Comparison of ENCODE assay signal across 16 mouse cellular contexts in the genomic region with DNA sequence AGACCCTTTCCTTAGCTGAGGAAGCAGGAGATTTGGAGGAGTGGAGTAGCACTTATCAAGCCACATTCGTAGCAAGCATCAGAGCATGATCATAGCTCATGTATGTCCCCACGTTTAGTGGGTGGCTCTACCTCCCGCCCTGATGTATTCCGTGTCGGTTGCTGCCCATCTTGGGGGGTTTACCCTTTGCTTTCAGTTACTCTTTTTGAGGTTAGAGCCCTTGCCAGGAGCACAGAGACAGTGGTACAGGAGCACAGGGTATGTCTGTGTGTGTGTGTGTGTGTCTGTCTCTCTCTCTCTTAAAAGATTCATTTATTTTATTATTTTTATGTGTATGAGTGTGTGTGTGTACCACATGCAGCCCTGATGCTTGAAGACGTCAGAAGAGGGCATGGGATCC. TPM values are rescaled to one million over a fixed set of nuclear protein-coding genes. Genes with fewer than 3 reads are reported as not detected.
DNase-seq lines count a peak whose midpoint lies in the region; ATAC-seq lines count a peak whose summit lies in the region.
"Had no signal": no experiment of that assay in that cellular context is flagged by ENCODE, and none has a peak within 500 bp of the region (broad histone marks: within the 10 kb centered on the region; RNA-seq: fewer than 3 reads in every experiment).

No protein-coding gene starts in this region.

- ATAC-seq in forebrain, embryonic 12.5 days (ENCODE audit: low FRiP score): no peak
- ATAC-seq in hindbrain, embryonic 13.5 days (ENCODE audit: low FRiP score): no peak
- ATAC-seq in liver, embryonic 13.5 days (ENCODE audit: low read depth): no peak
- ATAC-seq: forebrain, embryonic 14.5 days; inflammation-experienced regulatory T-cells, adult 6 months; midbrain, embryonic 13.5 days had no signal

- peaks cover 6% of the 10 kb centered on the region for H3K27me3 ChIP-seq in forebrain, embryonic 10.5 days (ENCODE audit: poor library complexity, severe bottlenecking)
- H3K27me3 ChIP-seq in forebrain, embryonic 12.5 days: no peaks in the 10 kb centered on the region
- H3K27me3 ChIP-seq in hindbrain, embryonic 13.5 days: peaks cover 20% of the 10 kb centered on the region; the same call in 1 of the 2 replicates
- peaks cover 12% of the 10 kb centered on the region for H3K27me3 ChIP-seq in hindbrain, embryonic 10.5 days (ENCODE audit: insufficient read depth, poor library complexity, severe bottlenecking)
- H3K27me3 ChIP-seq in liver, embryonic 13.5 days: no peaks in the 10 kb centered on the region
- H3K27me3 ChIP-seq in midbrain, embryonic 10.5 days (ENCODE audit: low read depth, poor library complexity, severe bottlenecking): peaks cover 43% of the 10 kb centered on the region

- H3K4me1 ChIP-seq in forebrain, embryonic 10.5 days: peaks cover 49% of the 10 kb centered on the region
- H3K4me1 ChIP-seq in forebrain, embryonic 12.5 days: peaks cover 25% of the 10 kb centered on the region
- H3K4me1 ChIP-seq in hindbrain, embryonic 13.5 days (replicated peaks): peaks cover 20% of the 10 kb centered on the region
- peaks cover 39% of the 10 kb centered on the region for H3K4me1 ChIP-seq in hindbrain, embryonic 10.5 days (replicated peaks)
- H3K4me1 ChIP-seq in liver, embryonic 13.5 days (replicated peaks): peaks cover 60% of the 10 kb centered on the region
- H3K4me1 ChIP-seq in midbrain, embryonic 10.5 days: peaks cover 37% of the 10 kb centered on the region

- H3K9me3 ChIP-seq in forebrain, embryonic 10.5 days: no peaks in the 10 kb centered on the region
- H3K9me3 ChIP-seq in forebrain, embryonic 12.5 days: no peaks in the 10 kb centered on the region
- no peaks in the 10 kb centered on the region for H3K9me3 ChIP-seq in hindbrain, embryonic 13.5 days
- no peaks in the 10 kb centered on the region for H3K9me3 ChIP-seq in hindbrain, embryonic 10.5 days
- H3K9me3 ChIP-seq in liver, embryonic 13.5 days (replicated peaks): no peaks in the 10 kb centered on the region
- no peaks in the 10 kb centered on the region for H3K9me3 ChIP-seq in midbrain, embryonic 10.5 days (replicated peaks)
- H3K9me3 ChIP-seq: midbrain, embryonic 13.5 days had no signal

- H3K4me3 ChIP-seq in forebrain, embryonic 10.5 days: peak overlapping the region; percentile 62; the same call in 1 of the 2 replicates
- H3K4me3 ChIP-seq in forebrain, embryonic 12.5 days (replicated peaks): no peak overlapping the region
- no peak overlapping the region for H3K4me3 ChIP-seq in hindbrain, embryonic 13.5 days
- H3K4me3 ChIP-seq in hindbrain, embryonic 10.5 days: no peak overlapping the region
- H3K4me3 ChIP-seq in liver, embryonic 13.5 days (replicated peaks): peak overlapping the region; percentile 69
- H3K4me3 ChIP-seq in midbrain, embryonic 10.5 days: no peak overlapping the region
- H3K4me3 ChIP-seq: midbrain, embryonic 13.5 days had no signal

- H3K4me2 ChIP-seq in forebrain, embryonic 12.5 days: no peak overlapping the region
- H3K4me2 ChIP-seq in hindbrain, embryonic 13.5 days: 0 out of 2 replicates have a peak overlapping the region, but pooled peaks have one; percentile 87
- peak overlapping the region; percentile 87 for H3K4me2 ChIP-seq in liver, embryonic 13.5 days

- no peak for DNase-seq in forebrain, embryonic 10.5 days (ENCODE audit: extremely low spot score, low spot score)
- no peak for DNase-seq in hindbrain, embryonic 10.5 days (ENCODE audit: low spot score)
- DNase-seq in A20 (ENCODE audit: low read depth, low spot score): peak; percentile 59
- DNase-seq in liver, embryonic 13.5 days: no peak
- DNase-seq in left cerebral cortex, postnatal 10 days (ENCODE audit: extremely low spot score in 1 of 2, low spot score in 2 of 2): no peak
- no peak for DNase-seq in midbrain, embryonic 10.5 days (ENCODE audit: low spot score)
- DNase-seq: adrenal gland, adult 2 months; kidney, postnatal 14 days; layer of hippocampus, adult 9-11 months; right cerebral cortex, postnatal 25 days; thymus, postnatal 25 days had no signal

- WGBS in forebrain, embryonic 10.5 days: 88% methylated on average over 6 of the region's 6 CpGs
- WGBS in forebrain, embryonic 12.5 days: 91% methylated on average over 6 of the region's 6 CpGs
- WGBS in hindbrain, embryonic 13.5 days: 87% methylated on average over 6 of the region's 6 CpGs
- 87% methylated on average over 6 of the region's 6 CpGs for WGBS in hindbrain, embryonic 10.5 days
- WGBS in liver, embryonic 13.5 days (ENCODE audit: insufficient replicate concordance): 59% methylated on average over 6 of the region's 6 CpGs
- WGBS in midbrain, embryonic 10.5 days: 92% methylated on average over 6 of the region's 6 CpGs

- intact Hi-C loops in left cerebral cortex, postnatal 10 days (cut with DNase I): loop anchor here (10.0 kb wide), 1 partner anchor 708 kb away; no protein-coding TSS in a partner anchor

- H3K9ac ChIP-seq in forebrain, embryonic 12.5 days: no peak overlapping the region
- H3K9ac ChIP-seq in hindbrain, embryonic 13.5 days: no peak overlapping the region
- peak overlapping the region; percentile 76 for H3K9ac ChIP-seq in liver, embryonic 13.5 days

- peaks cover 25% of the 10 kb centered on the region for H3K36me3 ChIP-seq in forebrain, embryonic 10.5 days (replicated peaks)
- no peaks in the 10 kb centered on the region for H3K36me3 ChIP-seq in forebrain, embryonic 12.5 days (replicated peaks)
- H3K36me3 ChIP-seq in hindbrain, embryonic 13.5 days: no peaks in the 10 kb centered on the region
- peaks cover 23% of the 10 kb centered on the region for H3K36me3 ChIP-seq in hindbrain, embryonic 10.5 days
- H3K36me3 ChIP-seq in liver, embryonic 13.5 days: peaks cover 37% of the 10 kb centered on the region
- H3K36me3 ChIP-seq in midbrain, embryonic 10.5 days: peaks cover 8% of the 10 kb centered on the region
- H3K36me3 ChIP-seq: midbrain, embryonic 13.5 days had no signal

- no peak overlapping the region for H3K27ac ChIP-seq in forebrain, embryonic 10.5 days
- H3K27ac ChIP-seq in forebrain, embryonic 12.5 days: no peak overlapping the region
- no peak overlapping the region for H3K27ac ChIP-seq in hindbrain, embryonic 13.5 days
- no peak overlapping the region for H3K27ac ChIP-seq in hindbrain, embryonic 10.5 days
- H3K27ac ChIP-seq in liver, embryonic 13.5 days: no peak overlapping the region
- H3K27ac ChIP-seq in midbrain, embryonic 10.5 days (replicated peaks): no peak overlapping the region
- H3K27ac ChIP-seq: midbrain, embryonic 13.5 days had no signal

RNA-seq across cellular contexts. Expression of gene Khk, which starts 1.9 kb away (rescaled TPM):
- polyA plus RNA-seq in forebrain, embryonic 10.5 days (2016; fragmentation: Nextera tagmentation; extraction: Ambion mirVana): 7.8 and 8.9 TPM in 2 replicates
- 4.7 and 7.7 TPM in 2 replicates for polyA plus RNA-seq in forebrain, embryonic 12.5 days (2016; fragmentation: Nextera tagmentation; extraction: Ambion mirVana)
- polyA plus RNA-seq in hindbrain, embryonic 13.5 days (2015; fragmentation: Nextera tagmentation; extraction: Ambion mirVana): 8.7 and 9.1 TPM in 2 replicates
- 7.2 and 8.0 TPM in 2 replicates for polyA plus RNA-seq in hindbrain, embryonic 10.5 days (2016; fragmentation: Nextera tagmentation; extraction: Ambion mirVana)
- 33.9 and 37.6 TPM in 2 replicates for polyA plus RNA-seq in liver, embryonic 13.5 days (2015; fragmentation: Nextera tagmentation; extraction: Ambion mirVana)
- 1 to 10 TPM; 7.3 to 8.0 TPM for total RNA-seq in left cerebral cortex, postnatal 10 days (2021)
- polyA plus RNA-seq in midbrain, embryonic 10.5 days (2016; fragmentation: Nextera tagmentation; extraction: Ambion mirVana): 7.5 and 9.7 TPM in 2 replicates

RNA-seq across cellular contexts. Expression of gene Emilin1, which starts 9.9 kb away (rescaled TPM):
- polyA plus RNA-seq in forebrain, embryonic 10.5 days (2016; fragmentation: Nextera tagmentation; extraction: Ambion mirVana): 78.2 and 78.3 TPM in 2 replicates
- polyA plus RNA-seq in forebrain, embryonic 12.5 days (2016; fragmentation: Nextera tagmentation; extraction: Ambion mirVana): 39.1 and 52.4 TPM in 2 replicates
- 23.6 and 30.2 TPM in 2 replicates for polyA plus RNA-seq in hindbrain, embryonic 13.5 days (2015; fragmentation: Nextera tagmentation; extraction: Ambion mirVana)
- polyA plus RNA-seq in hindbrain, embryonic 10.5 days (2016; fragmentation: Nextera tagmentation; extraction: Ambion mirVana): 85.1 and 87.4 TPM in 2 replicates
- 41.6 and 42.7 TPM in 2 replicates for polyA plus RNA-seq in liver, embryonic 13.5 days (2015; fragmentation: Nextera tagmentation; extraction: Ambion mirVana)
- 1 to 10 TPM; 5.1 to 5.5 TPM for total RNA-seq in left cerebral cortex, postnatal 10 days (2021)
- polyA plus RNA-seq in midbrain, embryonic 10.5 days (2016; fragmentation: Nextera tagmentation; extraction: Ambion mirVana): 61.8 and 67.4 TPM in 2 replicates

RNA-seq across cellular contexts. Expression of gene Ost4, which starts 15.5 kb away (rescaled TPM):
- 392 and 397 TPM in 2 replicates for polyA plus RNA-seq in forebrain, embryonic 10.5 days (2016; fragmentation: Nextera tagmentation; extraction: Ambion mirVana)
- 302 and 315 TPM in 2 replicates for polyA plus RNA-seq in forebrain, embryonic 12.5 days (2016; fragmentation: Nextera tagmentation; extraction: Ambion mirVana)
- 272 and 289 TPM in 2 replicates for polyA plus RNA-seq in hindbrain, embryonic 13.5 days (2015; fragmentation: Nextera tagmentation; extraction: Ambion mirVana)
- polyA plus RNA-seq in hindbrain, embryonic 10.5 days (2016; fragmentation: Nextera tagmentation; extraction: Ambion mirVana): 405 and 407 TPM in 2 replicates
- 342 and 377 TPM in 2 replicates for polyA plus RNA-seq in liver, embryonic 13.5 days (2015; fragmentation: Nextera tagmentation; extraction: Ambion mirVana)
- total RNA-seq in left cerebral cortex, postnatal 10 days (2021): 100 to 1,000 TPM in 1 of 2 experiments, 10 to 100 TPM in 1; 98.0 to 102 TPM
- polyA plus RNA-seq in midbrain, embryonic 10.5 days (2016; fragmentation: Nextera tagmentation; extraction: Ambion mirVana): 380 and 415 TPM in 2 replicates

RNA-seq across cellular contexts. Expression of gene Cgref1, which starts 22.3 kb away (rescaled TPM):
- 4.8 and 5.0 TPM in 2 replicates for polyA plus RNA-seq in forebrain, embryonic 10.5 days (2016; fragmentation: Nextera tagmentation; extraction: Ambion mirVana)
- 6.4 and 7.3 TPM in 2 replicates for polyA plus RNA-seq in forebrain, embryonic 12.5 days (2016; fragmentation: Nextera tagmentation; extraction: Ambion mirVana)
- 30.3 and 34.1 TPM in 2 replicates for polyA plus RNA-seq in hindbrain, embryonic 13.5 days (2015; fragmentation: Nextera tagmentation; extraction: Ambion mirVana)
- 3.7 and 6.7 TPM in 2 replicates for polyA plus RNA-seq in hindbrain, embryonic 10.5 days (2016; fragmentation: Nextera tagmentation; extraction: Ambion mirVana)
- polyA plus RNA-seq in liver, embryonic 13.5 days (2015; fragmentation: Nextera tagmentation; extraction: Ambion mirVana): 5.4 and 5.6 TPM in 2 replicates
- 10 to 100 TPM; 61.1 to 62.5 TPM for total RNA-seq in left cerebral cortex, postnatal 10 days (2021)
- 4.9 and 5.8 TPM in 2 replicates for polyA plus RNA-seq in midbrain, embryonic 10.5 days (2016; fragmentation: Nextera tagmentation; extraction: Ambion mirVana)
- polyA plus RNA-seq: inflammation-experienced regulatory T-cells, adult 6 months had no signal

RNA-seq across cellular contexts. Expression of gene Agbl5, which starts 34.6 kb away (rescaled TPM):
- 19.9 and 20.1 TPM in 2 replicates for polyA plus RNA-seq in forebrain, embryonic 10.5 days (2016; fragmentation: Nextera tagmentation; extraction: Ambion mirVana)
- 28.8 TPM in 2 replicates for polyA plus RNA-seq in forebrain, embryonic 12.5 days (2016; fragmentation: Nextera tagmentation; extraction: Ambion mirVana)
- 23.6 and 24.8 TPM in 2 replicates for polyA plus RNA-seq in hindbrain, embryonic 13.5 days (2015; fragmentation: Nextera tagmentation; extraction: Ambion mirVana)
- 18.4 and 24.2 TPM in 2 replicates for polyA plus RNA-seq in hindbrain, embryonic 10.5 days (2016; fragmentation: Nextera tagmentation; extraction: Ambion mirVana)
- polyA plus RNA-seq in liver, embryonic 13.5 days (2015; fragmentation: Nextera tagmentation; extraction: Ambion mirVana): 4.3 and 5.3 TPM in 2 replicates
- 10 to 100 TPM; 19.5 to 22.2 TPM for total RNA-seq in left cerebral cortex, postnatal 10 days (2021)
- 17.4 and 20.1 TPM in 2 replicates for polyA plus RNA-seq in midbrain, embryonic 10.5 days (2016; fragmentation: Nextera tagmentation; extraction: Ambion mirVana)

Comparison
In these comparisons a context has a peak if more than half of its experiments do, and no peak if none do; other contexts are left out.
1. H3K4me3 ChIP-seq: peak in forebrain, embryonic 10.5 days (single experiment) and liver, embryonic 13.5 days (single experiment); none in forebrain, embryonic 12.5 days (single experiment), hindbrain, embryonic 13.5 days (single experiment), hindbrain, embryonic 10.5 days (single experiment) and midbrain, embryonic 10.5 days (single experiment).